Mouse (Mus musculus) G1E (cell line): ENCODE results near the gene Trim45.

Experiments used
- CTCF ChIP-seq: IDR thresholded peaks from 2 replicates; pipeline ENCODE4 v1.5.1; 2012; ENCODE audit warnings: low read depth, low read length, inconsistent platforms, mixed read lengths
- TAL1 ChIP-seq: conservative IDR thresholded peaks from 2 replicates; pipeline ENCODE4 v1.6.1; 2012; ENCODE audit warnings: low read depth, low read length, inconsistent platforms, mixed read lengths

- no peak for TF ChIP-seq CTCF
- TF ChIP-seq TAL1 = no peak
These were observed 10.3 kb downstream of the Trim45 start for GRCm38 (mm10) chr3:100932077-100932944.
